Mouse (Mus musculus): ENCODE results near the gene Dlgap3.

Dlgap3 gene

GRCm38 (mm10) chr4:127174900-127175278 lies 5.9 kb downstream of the Dlgap3 start:
- DNase-seq, result no peak

DNA sequence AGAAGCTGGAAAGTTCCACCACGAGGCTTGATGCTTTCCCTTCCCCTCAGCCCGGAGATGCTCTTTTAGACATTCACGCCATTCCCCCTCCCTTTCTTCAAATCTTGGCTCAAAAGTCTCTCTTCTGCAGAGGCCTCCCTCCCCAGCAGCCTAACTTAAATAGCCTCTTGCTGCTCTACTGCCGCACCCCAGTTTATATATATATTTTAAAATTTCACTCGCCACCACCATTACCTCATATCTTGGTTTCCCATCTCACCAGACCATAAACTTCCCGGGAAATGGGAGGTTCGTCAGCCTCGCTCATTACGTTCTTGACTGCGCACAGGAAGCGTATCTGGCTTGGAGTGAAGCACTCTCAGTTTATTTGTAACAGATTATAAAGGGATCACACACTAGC lies 9.0 kb downstream of the Dlgap3 start:
- DNase-seq, result no peak

- no peak for DNase-seq
Observed at GRCm38 (mm10) chr4:127178671-127179070, 9.7 kb downstream of the Dlgap3 start.

- DNase-seq, result no peak
Observed at GRCm38 (mm10) chr4:127179469-127180449, 10.8 kb downstream of the Dlgap3 start.

DNA sequence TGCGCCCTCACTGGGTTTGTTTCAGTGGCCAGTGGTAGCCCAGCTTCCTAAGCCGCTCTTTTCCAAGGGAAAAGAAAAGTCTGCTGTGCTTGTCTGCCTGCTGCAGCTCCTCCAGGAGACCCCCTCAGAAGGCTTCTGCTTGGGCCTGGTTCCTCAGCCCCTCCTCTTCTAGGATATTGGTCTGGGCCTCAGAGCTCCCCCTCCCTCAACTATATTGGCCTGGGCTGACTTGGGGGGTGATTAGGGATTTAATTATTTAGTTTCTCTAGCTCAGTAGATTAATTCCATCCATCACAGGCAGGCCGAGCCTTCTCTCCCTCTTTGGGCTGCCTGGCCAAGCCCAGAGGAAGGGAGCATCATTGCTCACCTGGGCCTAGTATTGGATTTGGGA lies 11.4 kb downstream of the Dlgap3 start:
- no peak for DNase-seq

- DNase-seq, result no peak
Observed at GRCm38 (mm10) chr4:127181010-127181409, 12.0 kb downstream of the Dlgap3 start.

DNA sequence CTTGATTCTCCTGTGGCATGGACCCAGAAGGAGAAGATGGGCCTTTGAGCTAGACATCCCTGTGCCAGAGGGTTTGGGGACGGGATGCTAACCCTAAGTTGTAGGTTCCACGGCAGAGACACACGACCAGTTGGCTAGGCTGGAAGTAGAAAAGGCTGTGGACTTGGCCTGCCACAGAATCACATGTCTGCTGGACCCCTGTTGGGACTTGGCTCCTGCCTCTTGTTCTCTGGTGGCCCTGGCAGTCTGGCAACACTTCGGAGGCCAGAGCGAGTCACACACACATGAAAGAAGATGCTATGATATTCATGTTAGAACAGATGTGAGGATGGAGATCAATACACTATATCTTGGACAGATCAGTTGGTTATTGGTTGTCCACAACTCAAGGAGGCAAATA lies 14.9 kb downstream of the Dlgap3 start:
- DNase-seq, result no peak

GRCm38 (mm10) chr4:127190921-127191320 lies 21.9 kb downstream of the Dlgap3 start:
- DNase-seq, result no peak

GRCm38 (mm10) chr4:127192704-127193103 lies 23.7 kb downstream of the Dlgap3 start:
- no peak for DNase-seq

DNA sequence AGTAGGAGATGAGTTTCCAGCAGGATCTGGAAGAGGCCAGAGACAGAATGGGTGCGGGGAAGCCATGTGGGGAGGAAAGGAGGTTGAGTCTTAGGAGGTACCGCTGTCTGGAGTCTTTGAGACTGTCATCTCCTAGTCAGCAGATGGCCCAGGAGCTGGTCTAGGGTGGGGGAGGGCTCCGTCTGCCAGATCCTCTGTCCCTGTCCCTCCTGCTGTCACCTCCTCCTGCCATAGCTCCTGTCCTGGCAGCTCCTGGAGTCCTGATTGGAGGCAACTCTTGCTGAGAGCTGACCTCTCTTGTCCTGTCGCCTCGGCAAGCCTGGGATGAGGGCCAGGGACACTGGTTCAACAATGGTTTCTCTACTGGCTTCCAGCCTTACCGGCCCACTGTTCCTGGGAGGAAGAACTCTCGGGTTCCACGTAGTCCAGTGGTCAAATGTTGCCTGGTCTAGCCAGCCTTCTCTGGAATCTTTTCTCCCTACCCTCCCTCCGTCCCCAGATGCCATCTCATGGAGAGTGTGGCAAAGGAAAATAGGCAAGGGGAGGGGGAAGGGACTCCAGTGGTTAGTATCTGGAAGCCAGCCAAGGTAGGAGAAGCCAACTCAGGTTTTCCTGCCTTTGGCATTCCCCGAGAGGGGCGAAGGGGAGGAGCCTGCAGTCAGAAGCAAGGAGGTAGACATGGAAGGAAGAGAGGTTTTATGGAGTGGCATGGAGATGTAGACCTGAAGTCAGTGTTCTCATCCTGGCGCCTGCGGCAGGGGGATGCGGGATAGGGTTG lies 24.6 kb downstream of the Dlgap3 start:
- DNase-seq, result no peak

GRCm38 (mm10) chr4:127194477-127195269 lies 25.7 kb downstream of the Dlgap3 start:
- DNase-seq, result no peak

- DNase-seq, result no peak
Observed at GRCm38 (mm10) chr4:127198609-127199008, 29.6 kb downstream of the Dlgap3 start.

- DNase-seq, result peak in 1 of 2 experiments; percentile 6
Observed at GRCm38 (mm10) chr4:127199406-127199805, 30.4 kb downstream of the Dlgap3 start.

- DNase-seq, result no peak
Observed at GRCm38 (mm10) chr4:127200164-127200722, 31.2 kb downstream of the Dlgap3 start.

DNA sequence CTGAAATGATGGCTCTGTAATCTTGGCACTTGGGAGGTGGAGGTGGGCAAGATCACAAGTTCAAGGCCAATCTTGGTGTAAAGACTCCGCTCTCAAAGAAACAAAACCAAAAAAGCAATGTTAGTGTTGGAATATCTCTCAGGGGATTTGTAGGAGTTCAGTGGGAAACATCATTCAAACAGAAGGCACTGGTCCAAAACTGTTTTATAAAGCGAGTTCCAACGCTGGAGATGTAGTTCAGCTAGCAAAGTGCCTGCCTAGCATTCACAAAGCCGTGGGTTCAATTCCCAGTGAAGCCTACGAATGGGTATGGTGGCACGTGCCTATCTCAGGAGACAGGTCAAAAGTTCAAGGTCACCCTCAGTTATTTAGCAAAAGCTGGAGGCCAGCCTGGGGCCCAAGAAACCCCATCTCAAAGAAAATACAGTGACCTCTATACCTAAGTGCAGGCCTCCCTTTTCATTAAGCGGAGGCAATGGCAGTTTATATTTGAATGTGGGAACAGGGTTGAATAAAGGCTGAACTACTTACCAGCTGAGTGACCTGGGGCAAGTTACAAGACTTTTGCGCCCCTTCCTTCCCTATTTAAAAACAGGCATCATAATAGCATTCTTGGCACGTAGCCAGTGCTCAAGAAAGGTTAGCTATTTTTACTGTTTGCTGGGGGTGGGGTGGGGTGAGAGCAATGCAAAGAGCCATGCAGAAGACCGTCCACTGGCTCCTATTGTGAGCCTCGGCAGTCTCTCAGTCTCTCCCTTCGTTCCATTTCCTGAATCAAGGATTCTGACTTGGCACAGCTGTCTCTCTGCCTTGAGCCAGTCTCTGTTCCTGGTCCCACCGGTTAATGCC lies 32.0 kb downstream of the Dlgap3 start:
- DNase-seq, result no peak

DNA sequence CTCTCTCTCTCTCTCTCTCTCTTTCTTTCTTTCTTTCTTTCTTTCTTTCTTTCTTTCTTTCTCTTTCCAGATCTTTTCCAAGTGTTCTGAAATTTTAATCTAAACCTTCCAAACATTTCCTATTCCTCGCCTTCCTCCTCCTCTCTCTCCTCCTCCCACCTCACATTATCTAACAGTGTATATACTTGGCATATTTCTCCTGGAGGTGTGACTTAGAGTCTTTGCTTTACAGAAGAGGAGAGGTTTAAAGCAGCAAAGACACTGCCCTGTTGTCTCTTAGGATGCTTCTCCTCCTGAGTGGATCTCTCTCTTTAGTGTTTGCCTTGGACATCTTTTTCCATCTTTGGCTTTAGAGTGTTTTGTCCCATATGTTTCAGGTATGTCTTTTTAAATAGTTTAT lies 34.1 kb downstream of the Dlgap3 start:
- no peak for DNase-seq

DNA sequence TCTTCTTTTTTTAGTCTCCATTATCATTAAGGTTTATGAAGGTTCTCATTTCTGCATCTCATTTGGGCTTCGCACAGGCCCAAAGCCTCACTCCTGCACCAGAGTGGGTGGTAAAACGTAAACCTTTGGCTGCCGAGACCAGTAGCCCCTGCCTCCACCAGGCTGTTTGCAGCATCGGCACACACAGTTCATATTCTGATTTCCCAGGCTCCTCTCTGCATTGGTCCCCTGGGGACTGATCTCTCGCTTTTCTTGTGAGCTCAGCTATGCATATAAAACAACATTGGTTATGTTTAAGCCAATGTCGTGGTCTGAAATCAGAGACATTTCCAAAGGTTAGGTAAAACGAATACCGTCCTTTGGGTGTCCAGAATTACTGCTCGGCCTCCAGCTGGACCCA lies 42.3 kb downstream of the Dlgap3 start:
- no peak for DNase-seq

DNA sequence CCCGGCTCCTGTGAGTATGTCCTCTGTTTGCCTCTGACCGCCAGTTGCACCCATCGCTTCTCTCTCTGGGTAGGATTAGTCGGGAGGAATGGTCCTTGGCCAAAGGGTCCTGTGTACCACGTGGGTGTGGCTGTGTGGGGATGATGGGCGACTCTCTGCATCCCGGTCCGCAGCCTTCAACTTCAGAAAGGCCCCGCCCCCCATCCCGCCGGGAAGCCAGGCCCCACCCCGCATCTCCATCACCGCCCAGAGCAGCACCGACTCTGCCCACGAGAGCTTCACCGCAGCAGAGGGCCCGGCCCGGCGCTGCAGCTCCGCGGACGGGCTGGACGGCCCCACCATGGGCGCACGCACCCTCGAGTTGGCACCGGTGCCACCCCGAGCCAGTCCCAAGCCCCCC lies 45.5 kb downstream of the Dlgap3 start:
- DNase-seq, result no peak

DNA sequence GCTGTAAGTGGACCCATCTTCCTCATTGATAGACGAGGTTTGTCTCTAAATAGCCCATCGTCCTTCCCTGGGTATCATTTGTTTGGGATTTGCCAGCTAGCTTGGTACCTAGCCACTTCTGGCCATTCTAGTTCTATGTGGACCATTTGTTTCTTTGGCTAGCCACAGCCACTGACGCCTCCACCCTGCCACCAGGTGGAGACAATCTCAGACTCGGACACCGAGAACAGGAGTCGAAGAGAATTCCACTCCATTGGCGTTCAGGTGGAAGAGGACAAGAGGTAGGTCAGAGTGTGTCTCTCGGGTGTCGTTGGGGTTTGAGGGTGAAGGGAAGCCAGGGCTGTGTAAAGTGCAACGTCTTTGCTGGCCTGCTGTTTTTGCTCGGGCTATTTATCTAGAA lies 46.1 kb downstream of the Dlgap3 start:
- no peak for DNase-seq

- no peak for DNase-seq
Observed at GRCm38 (mm10) chr4:127215799-127216198, 46.8 kb downstream of the Dlgap3 start.

GRCm38 (mm10) chr4:127216251-127216651 lies 47.2 kb downstream of the Dlgap3 start:
- DNase-seq, result no peak

DNA sequence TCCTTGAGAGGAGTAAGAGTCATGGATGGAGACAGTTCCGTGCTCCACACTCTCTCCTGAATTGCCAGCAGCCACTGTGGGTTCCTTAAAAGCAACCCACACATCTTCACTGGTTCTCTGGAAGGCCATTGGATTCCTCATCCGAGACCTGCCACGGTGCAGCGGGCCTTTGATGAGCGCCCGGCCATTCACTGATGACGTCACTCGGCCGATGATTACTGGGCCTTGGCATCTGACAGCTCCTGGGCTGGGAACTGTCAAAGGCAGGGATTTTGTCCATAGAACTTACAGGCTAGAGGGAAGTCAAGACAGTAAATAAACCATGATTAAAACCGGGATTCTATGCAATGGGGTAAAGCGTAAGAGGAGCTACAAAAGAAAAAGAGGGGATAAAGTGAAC lies 48.0 kb downstream of the Dlgap3 start:
- DNase-seq, result no peak

Measured in spleen, adult 18-20 months (tissue).